Mouse (Mus musculus) midbrain, embryonic 13.5 days (tissue): ENCODE results near the gene C1rb. TPM values are rescaled to one million over a fixed set of nuclear protein-coding genes. Genes with fewer than 3 reads are reported as not detected.
"Not testable (repeated sequence)": the region's sequence is repeated elsewhere in the genome, so short reads cannot be mapped to it uniquely, and the experiment has no call there.

ENCODE experiments used
- ATAC-seq: fragments of 200-750 bp; cut with Nextera tagmentation; 2 replicates; pipeline ENCODE4 v1.8.0; 2017; ENCODE audit warnings: mild to moderate bottlenecking, moderate TSS enrichment, moderate library complexity
- H3K27ac ChIP-seq: fragments of 300-500 bp; sonication (generic); 2 replicates; pipeline ENCODE4 v1.5.1; 2015; ENCODE audit warnings: inconsistent platforms, mild to moderate bottlenecking, moderate library complexity
- H3K27me3 ChIP-seq: fragments of 300-500 bp; sonication (generic); 2 replicates; pipeline ENCODE4 v1.6.1; 2015; ENCODE audit warnings: mild to moderate bottlenecking, inconsistent platforms
- H3K36me3 ChIP-seq: fragments of 300-500 bp; sonication (generic); 2 replicates; pipeline ENCODE4 v1.6.1; 2015; ENCODE audit warnings: mild to moderate bottlenecking, inconsistent platforms
- H3K4me1 ChIP-seq: fragments of 300-500 bp; sonication (generic); replicated peaks from 2 replicates; pipeline ENCODE4 v1.6.1; 2015; ENCODE audit warnings: inconsistent platforms
- H3K4me2 ChIP-seq: fragments of 300-500 bp; sonication (generic); replicated peaks from 2 replicates; pipeline ENCODE4 v1.6.1; 2015; ENCODE audit warnings: moderate library complexity, mild to moderate bottlenecking, inconsistent platforms
- H3K4me3 ChIP-seq: fragments of 300-500 bp; sonication (generic); replicated peaks from 2 replicates; pipeline ENCODE4 v1.5.1; 2015; ENCODE audit warnings: mild to moderate bottlenecking, inconsistent platforms
- H3K9ac ChIP-seq: fragments of 300-500 bp; sonication (generic); replicated peaks from 2 replicates; pipeline ENCODE4 v1.6.1; 2015; ENCODE audit warnings: mild to moderate bottlenecking, inconsistent platforms
- H3K9me3 ChIP-seq: fragments of 300-500 bp; sonication (generic); 2 replicates; pipeline ENCODE4 v1.6.1; 2016; ENCODE audit warnings: mild to moderate bottlenecking, inconsistent platforms
- WGBS: fragments of 180-500 bp; shearing (Covaris S2); methylation state at CpG from one replicate; pipeline ENCODE4 v1.1.7; 2015; 5-methylcytosine and 5-hydroxymethylcytosine counted together
- polyA plus RNA-seq: library from polyadenylated mRNA; unstranded; fragments of >200 nt; fragmentation: Nextera tagmentation; extraction: Ambion mirVana; gene quantifications from 2 replicates; pipeline ENCODE4 v1.2.1, GENCODE M21; 2015

The C1rb gene
- polyA plus RNA-seq, 1 experiment from 2014 or later = not detected

DNA sequence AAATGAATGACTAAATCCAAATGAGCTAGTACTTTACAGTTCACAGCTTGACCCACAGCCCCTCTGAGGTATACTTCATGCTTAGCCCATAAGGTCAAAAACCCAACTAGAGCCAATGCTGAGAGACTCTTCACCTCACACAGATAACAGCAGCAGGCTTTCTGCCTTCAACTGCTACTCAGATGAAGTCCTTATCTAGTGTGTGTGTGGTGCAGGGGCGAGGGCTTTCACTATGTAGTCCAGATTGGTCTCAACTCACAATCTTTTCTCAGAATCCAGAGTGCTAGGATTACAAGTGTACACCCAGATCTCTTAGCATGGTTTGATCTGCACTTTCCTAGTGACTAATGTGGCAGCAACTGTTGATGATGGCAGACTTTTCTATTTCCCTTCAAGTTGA lies 56.1 kb downstream of the C1rb start:
- not testable (repeated sequence) for H3K9me3 ChIP-seq, H3K27ac ChIP-seq, H3K9ac ChIP-seq, H3K4me1 ChIP-seq, H3K27me3 ChIP-seq, H3K36me3 ChIP-seq, H3K4me2 ChIP-seq, ATAC-seq, H3K4me3 ChIP-seq
- WGBS = 48% methylated on average over 1 of the region's 1 CpGs

DNA sequence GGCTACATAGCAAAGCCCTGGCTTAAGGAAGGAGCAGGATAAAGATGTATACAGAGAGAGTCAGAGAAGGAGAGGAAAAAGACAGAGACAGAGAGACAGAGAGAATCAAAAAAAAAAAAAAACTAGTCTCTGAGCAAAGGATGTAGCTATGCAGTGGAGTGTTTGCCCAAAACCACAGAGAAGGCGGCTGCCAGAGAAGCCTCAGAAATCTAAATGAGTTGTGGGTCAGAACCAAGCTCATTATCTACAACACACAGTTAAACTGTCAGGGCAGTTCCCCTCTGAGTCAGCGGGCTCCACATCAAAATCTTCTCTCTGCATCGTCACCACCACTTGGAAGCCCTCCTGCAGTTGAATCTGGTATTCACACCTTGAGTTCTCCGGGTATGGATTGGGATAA lies 60.7 kb downstream of the C1rb start:
- H3K4me1 ChIP-seq = no peaks in the 10 kb centered on the region
- no peak overlapping the region for H3K4me2 ChIP-seq
- H3K27me3 ChIP-seq = no peaks in the 10 kb centered on the region
- H3K36me3 ChIP-seq = no peaks in the 10 kb centered on the region
- WGBS = 84% methylated on average over 4 of the region's 4 CpGs
- no peaks in the 10 kb centered on the region for H3K9me3 ChIP-seq
- no peak for ATAC-seq
- no peak overlapping the region for H3K27ac ChIP-seq
- no peak overlapping the region for H3K4me3 ChIP-seq
- no peak overlapping the region for H3K9ac ChIP-seq

Other genes starting within 250 kb of the C1rb start
- gene Pex5, start 155.2 kb upstream of the C1rb start, polyA plus RNA-seq = 74.9 and 78.0 TPM in 2 replicates
- 68.2 and 72.8 TPM in 2 replicates for gene Clstn3, start 105.5 kb upstream of the C1rb start, polyA plus RNA-seq
- 0.10 and 0.15 TPM in 2 replicates for gene C1rl, start 77.2 kb upstream of the C1rb start, polyA plus RNA-seq
- gene C1ra, start 57.9 kb upstream of the C1rb start, polyA plus RNA-seq = 0.12 TPM in 1 of 2 replicates, not detected in the other
- 0.09 and 0.51 TPM in 2 replicates for gene C1s1, start 27.9 kb upstream of the C1rb start, polyA plus RNA-seq
- gene C1s2, start 65.8 kb downstream of the C1rb start, polyA plus RNA-seq = 0.13 TPM in 2 replicates
- 39.6 and 40.0 TPM in 2 replicates for gene Lpcat3, start 92.7 kb downstream of the C1rb start, polyA plus RNA-seq
- 136 and 144 TPM in 2 replicates for gene Emg1, start 141.9 kb downstream of the C1rb start, polyA plus RNA-seq
- 258 and 276 TPM in 2 replicates for gene Phb2, start 142.0 kb downstream of the C1rb start, polyA plus RNA-seq
- 3.4 and 4.1 TPM in 2 replicates for gene Ptpn6, start 168.4 kb downstream of the C1rb start, polyA plus RNA-seq
- 710 and 725 TPM in 2 replicates for gene Grcc10, start 171.1 kb downstream of the C1rb start, polyA plus RNA-seq
- gene Gm45234, start 185.7 kb downstream of the C1rb start, polyA plus RNA-seq = not detected in 2 replicates
- 21.5 and 25.4 TPM in 2 replicates for gene Atn1, start 186.2 kb downstream of the C1rb start, polyA plus RNA-seq
- gene Eno2, start 199.4 kb downstream of the C1rb start, polyA plus RNA-seq = 27.5 and 29.7 TPM in 2 replicates
- gene Lrrc23, start 209.4 kb downstream of the C1rb start, polyA plus RNA-seq = 2.3 and 4.3 TPM in 2 replicates
- gene Spsb2, start 238.4 kb downstream of the C1rb start, polyA plus RNA-seq = 7.7 and 8.2 TPM in 2 replicates
- gene Tpi1, start 244.0 kb downstream of the C1rb start, polyA plus RNA-seq = 329 and 343 TPM in 2 replicates